Mouse (Mus musculus): ENCODE measurements around the gene Eif4e1b. TPM values are rescaled to one million over a fixed set of nuclear protein-coding genes. Genes with fewer than 3 reads are reported as not detected.
A peak's percentile ranks its signal among the peaks of the same experiment; 100 is the strongest.

Gene Eif4e1b
- polyA plus RNA-seq (2015; fragmentation: Nextera tagmentation; extraction: Ambion mirVana) = not detected in 2 replicates

DNA sequence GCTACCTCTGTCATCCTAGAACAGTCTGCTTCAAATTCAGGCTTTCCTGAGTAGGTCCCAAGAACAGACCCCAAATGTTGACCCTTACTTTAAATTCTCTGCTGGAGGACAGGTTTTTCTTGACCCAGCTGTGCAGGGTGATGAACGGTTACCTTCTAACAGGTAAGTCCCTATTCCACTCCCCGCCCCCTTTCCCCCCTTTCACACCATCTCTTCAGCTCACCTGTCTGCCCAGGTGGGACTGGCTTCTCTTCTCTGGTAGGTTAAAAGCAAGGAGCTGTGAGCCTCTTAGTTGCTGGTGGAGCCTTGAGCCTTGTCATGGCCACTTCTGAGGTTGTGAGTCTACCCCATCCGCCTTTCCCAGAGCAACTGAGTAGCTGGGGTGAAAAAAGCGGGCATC lies at the start of gene Eif4e1b:
Gene Eif4e1b (plus strand): TSS at position 301 of the 400 bp plus-strand sequence.
- no peaks in the 10 kb centered on the region for H3K4me1 ChIP-seq (ENCODE audit: control insufficient read depth, low read depth, low read length)
- H3K9me3 ChIP-seq (replicated peaks; ENCODE audit: control insufficient read depth, low read length) = no peaks in the 10 kb centered on the region
- no peak within 1 kb of the TSS for H3K4me2 ChIP-seq (ENCODE audit: low read depth, low read length)
- WGBS (ENCODE audit: insufficient replicate concordance) = 61% methylated on average over 4 of the region's 4 CpGs
- no peaks in the 10 kb centered on the region for H3K36me3 ChIP-seq (ENCODE audit: control insufficient read depth, insufficient read depth)
- no peaks in the 10 kb centered on the region for H3K27me3 ChIP-seq (ENCODE audit: control insufficient read depth, insufficient read depth, low read depth, low read length)
- no peak within 1 kb of the TSS for H3K9ac ChIP-seq (ENCODE audit: low read depth, low read length)
- no peak within 1 kb of the TSS for H3K27ac ChIP-seq (ENCODE audit: low read length)
- no peak for ATAC-seq (ENCODE audit: low read depth)
- no peak within 1 kb of the TSS for H3K4me3 ChIP-seq (ENCODE audit: low read depth, low read length)

DNA sequence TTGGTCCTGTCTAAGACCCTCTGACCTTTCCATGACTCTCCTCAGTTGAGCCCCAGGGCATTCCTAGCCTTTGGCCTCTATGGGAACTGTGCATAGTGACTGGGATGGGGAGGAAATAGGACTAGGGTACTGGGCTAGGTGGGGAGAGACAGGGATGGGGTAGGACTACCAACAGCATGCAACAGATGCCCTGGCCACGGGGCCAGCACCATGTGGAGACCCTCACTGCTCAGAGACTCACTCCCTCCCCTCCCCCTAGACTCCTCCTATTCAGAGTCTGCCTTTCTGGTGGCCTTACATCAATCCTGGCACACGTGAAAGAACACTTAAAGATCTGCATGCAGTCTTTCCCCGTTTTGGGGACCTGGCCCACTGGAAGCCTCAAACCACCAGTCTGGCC lies 46.9 kb upstream of the Eif4e1b start:
- H3K27ac ChIP-seq (ENCODE audit: low read length) = no peak overlapping the region
- no peak overlapping the region for H3K4me2 ChIP-seq (ENCODE audit: low read depth, low read length)
- no peak overlapping the region for H3K9ac ChIP-seq (ENCODE audit: low read depth, low read length)
- no peaks in the 10 kb centered on the region for H3K36me3 ChIP-seq (ENCODE audit: control insufficient read depth, insufficient read depth)
- no peaks in the 10 kb centered on the region for H3K4me1 ChIP-seq (ENCODE audit: control insufficient read depth, low read depth, low read length)
- H3K27me3 ChIP-seq (ENCODE audit: control insufficient read depth, insufficient read depth, low read depth, low read length) = peaks cover 40% of the 10 kb centered on the region
- H3K9me3 ChIP-seq (replicated peaks; ENCODE audit: control insufficient read depth, low read length) = no peaks in the 10 kb centered on the region
- H3K4me3 ChIP-seq (ENCODE audit: low read depth, low read length) = no peak overlapping the region
- ATAC-seq (ENCODE audit: low read depth) = no peak
- 6% methylated on average over 3 of the region's 3 CpGs for WGBS (ENCODE audit: insufficient replicate concordance)

DNA sequence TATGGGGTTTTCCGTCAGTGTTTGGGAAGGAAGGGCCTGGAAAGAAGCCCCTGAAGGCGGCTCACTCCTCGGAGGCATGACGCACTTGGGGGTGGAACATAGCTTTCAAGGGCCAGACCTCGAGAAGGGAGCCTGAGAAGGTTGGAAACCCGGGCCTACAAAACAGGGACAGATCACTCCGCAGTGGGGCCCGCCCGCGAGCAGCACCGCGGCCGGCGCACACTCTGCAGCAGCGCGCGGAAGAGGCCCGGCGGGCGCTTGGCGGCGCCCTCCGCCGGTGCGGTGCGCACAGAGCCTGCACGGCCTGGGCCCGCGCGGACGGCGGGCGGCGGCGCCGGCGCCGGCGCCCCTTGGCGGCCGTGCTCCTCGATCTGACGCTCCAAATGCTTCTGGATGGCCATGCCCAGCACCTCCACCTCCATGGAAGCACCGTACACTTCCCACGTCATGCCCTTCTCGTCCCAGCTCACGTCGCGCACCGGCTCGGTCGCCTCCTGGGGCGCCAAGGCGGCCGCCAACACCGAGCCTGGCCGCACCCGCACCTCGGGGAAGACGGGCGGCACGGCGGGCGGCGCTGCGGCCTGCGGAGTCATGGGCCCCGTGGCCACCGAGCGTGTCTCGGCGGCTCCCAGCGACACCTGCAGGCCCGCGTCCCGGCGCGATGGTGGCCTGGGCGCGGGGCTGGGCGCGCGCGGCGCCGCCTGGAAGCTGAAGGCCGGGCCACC lies 46.1 kb upstream of the Eif4e1b start:
- Histone ChIP-seq H3K4me1 (ENCODE audit: control insufficient read depth, low read depth, low read length) (no peaks in the 10 kb centered on the region), H3K27me3 (ENCODE audit: control insufficient read depth, insufficient read depth, low read depth, low read length) (peaks cover 40% of the 10 kb centered on the region), H3K36me3 (ENCODE audit: control insufficient read depth, insufficient read depth) (no peaks in the 10 kb centered on the region), H3K4me2 (ENCODE audit: low read depth, low read length) (peak overlapping the region; percentile 44), H3K27ac (ENCODE audit: low read length) (no peak overlapping the region), H3K9me3 (replicated peaks; ENCODE audit: control insufficient read depth, low read length) (no peaks in the 10 kb centered on the region), H3K4me3 (ENCODE audit: low read depth, low read length) (peak overlapping the region; percentile 23), H3K9ac (ENCODE audit: low read depth, low read length) (no peak overlapping the region)
- ATAC-seq (ENCODE audit: low read depth) = peak; percentile 41; the same call in 1 of the 2 replicates
- WGBS (ENCODE audit: insufficient replicate concordance) = 2% methylated on average over 76 of the region's 87 CpGs

DNA sequence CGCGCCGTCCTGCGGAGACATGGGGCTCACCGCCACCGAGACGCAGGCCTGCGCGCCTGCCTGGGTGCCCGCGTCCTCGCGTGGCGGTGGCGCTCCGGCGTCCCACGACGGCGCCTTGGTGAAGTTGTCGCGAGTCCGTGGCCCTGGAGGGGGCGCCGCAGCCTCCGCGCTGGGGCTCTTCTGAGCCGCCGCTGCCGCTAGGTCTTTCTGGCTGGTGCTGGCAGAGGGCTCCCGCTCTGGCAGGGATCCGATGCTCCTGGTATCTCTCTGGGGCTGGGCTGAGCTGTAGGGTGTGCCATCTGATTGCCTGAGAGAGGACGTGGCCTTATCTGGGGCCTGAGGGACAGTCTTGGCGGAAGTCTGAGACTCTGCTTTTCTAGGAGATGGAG lies 45.6 kb upstream of the Eif4e1b start:
- no peak for ATAC-seq (ENCODE audit: low read depth)
- Histone ChIP-seq H3K9ac (ENCODE audit: low read depth, low read length) (no peak overlapping the region), H3K36me3 (ENCODE audit: control insufficient read depth, insufficient read depth) (no peaks in the 10 kb centered on the region), H3K9me3 (replicated peaks; ENCODE audit: control insufficient read depth, low read length) (no peaks in the 10 kb centered on the region), H3K27me3 (ENCODE audit: control insufficient read depth, insufficient read depth, low read depth, low read length) (peaks cover 40% of the 10 kb centered on the region), H3K4me3 (ENCODE audit: low read depth, low read length) (peak overlapping the region; percentile 23), H3K4me1 (ENCODE audit: control insufficient read depth, low read depth, low read length) (no peaks in the 10 kb centered on the region), H3K4me2 (ENCODE audit: low read depth, low read length) (peak overlapping the region; percentile 44; the same call in 1 of the 2 replicates), H3K27ac (ENCODE audit: low read length) (no peak overlapping the region)
- WGBS (ENCODE audit: insufficient replicate concordance) = 5% methylated on average over 34 of the region's 34 CpGs

DNA sequence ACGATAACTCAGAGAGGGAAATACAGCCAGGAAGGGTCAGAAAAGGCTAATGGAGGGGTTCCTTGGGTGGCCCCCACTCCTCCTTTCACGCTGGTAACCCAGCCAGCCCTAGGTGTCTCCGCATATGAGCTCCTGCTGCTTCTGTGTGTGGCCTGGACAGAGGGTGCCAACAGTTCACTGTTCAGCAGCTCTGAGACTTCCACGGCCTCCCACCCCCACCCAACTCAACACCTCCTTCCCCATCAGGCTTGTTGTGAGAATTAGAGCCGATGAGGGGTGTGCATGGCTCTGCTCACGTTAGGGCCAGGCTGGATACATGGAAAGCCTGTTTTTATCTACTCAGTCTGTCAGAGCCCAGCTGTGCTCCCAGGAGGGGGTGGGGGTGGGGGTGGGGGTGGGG lies 37.7 kb upstream of the Eif4e1b start:
- no peaks in the 10 kb centered on the region for H3K36me3 ChIP-seq (ENCODE audit: control insufficient read depth, insufficient read depth)
- no peaks in the 10 kb centered on the region for H3K9me3 ChIP-seq (replicated peaks; ENCODE audit: control insufficient read depth, low read length)
- H3K4me2 ChIP-seq (ENCODE audit: low read depth, low read length) = no peak overlapping the region
- H3K27me3 ChIP-seq (ENCODE audit: control insufficient read depth, insufficient read depth, low read depth, low read length) = peaks cover 40% of the 10 kb centered on the region
- H3K4me3 ChIP-seq (ENCODE audit: low read depth, low read length) = no peak overlapping the region
- ATAC-seq (ENCODE audit: low read depth) = no peak
- H3K9ac ChIP-seq (ENCODE audit: low read depth, low read length) = no peak overlapping the region
- no peak overlapping the region for H3K27ac ChIP-seq (ENCODE audit: low read length)
- 40% methylated on average over 6 of the region's 6 CpGs for WGBS (ENCODE audit: insufficient replicate concordance)
- no peaks in the 10 kb centered on the region; the same call in 1 of the 2 replicates for H3K4me1 ChIP-seq (ENCODE audit: control insufficient read depth, low read depth, low read length)

DNA sequence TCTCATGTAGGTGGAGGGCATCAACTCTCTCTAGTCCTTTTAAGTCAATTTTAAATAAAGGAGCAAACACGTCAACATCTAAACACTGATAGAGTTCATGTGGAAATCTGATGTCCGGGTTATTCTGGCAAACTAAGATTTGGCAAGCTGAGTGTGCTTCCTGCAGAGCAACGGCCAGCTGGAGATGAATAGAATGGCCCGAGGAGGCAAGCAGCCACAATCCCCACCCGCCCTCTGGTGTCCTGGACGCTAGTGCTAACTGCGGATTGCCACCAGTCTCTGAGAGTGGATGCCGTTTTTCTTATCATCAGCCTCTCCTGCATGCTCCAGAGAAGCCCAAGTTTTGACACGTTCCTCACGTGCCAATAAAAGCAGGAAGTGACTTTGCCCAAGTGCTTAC lies 36.9 kb upstream of the Eif4e1b start:
- ATAC-seq (ENCODE audit: low read depth) = no peak
- WGBS (ENCODE audit: insufficient replicate concordance) = 36% methylated on average over 10 of the region's 10 CpGs

DNA sequence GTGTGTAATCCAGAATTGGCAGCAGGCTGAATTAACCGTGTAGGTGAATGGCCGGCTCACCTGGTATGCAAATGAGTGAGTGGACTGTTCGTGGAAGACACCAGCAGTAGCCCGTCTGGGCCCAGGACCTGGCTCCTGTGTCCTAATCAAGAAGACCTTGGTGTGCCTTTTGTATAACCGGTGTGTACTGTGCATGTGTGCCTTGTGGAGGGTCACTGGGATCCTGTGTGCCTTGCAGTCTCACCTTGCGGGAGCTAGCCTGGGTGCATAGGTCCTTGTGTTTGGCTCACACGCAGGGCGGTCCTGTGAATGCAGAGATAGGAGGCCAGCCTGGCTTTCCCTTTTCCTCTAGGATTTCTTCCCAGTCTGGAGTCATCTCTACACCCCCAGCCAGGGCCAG lies 35.6 kb upstream of the Eif4e1b start:
- Histone ChIP-seq H3K27ac (ENCODE audit: low read length) (no peak overlapping the region), H3K9ac (ENCODE audit: low read depth, low read length) (no peak overlapping the region), H3K36me3 (ENCODE audit: control insufficient read depth, insufficient read depth) (no peaks in the 10 kb centered on the region), H3K27me3 (ENCODE audit: control insufficient read depth, insufficient read depth, low read depth, low read length) (peaks cover 44% of the 10 kb centered on the region), H3K4me3 (ENCODE audit: low read depth, low read length) (no peak overlapping the region), H3K4me1 (ENCODE audit: control insufficient read depth, low read depth, low read length) (no peaks in the 10 kb centered on the region; the same call in 1 of the 2 replicates), H3K9me3 (replicated peaks; ENCODE audit: control insufficient read depth, low read length) (no peaks in the 10 kb centered on the region), H3K4me2 (ENCODE audit: low read depth, low read length) (no peak overlapping the region)
- WGBS (ENCODE audit: insufficient replicate concordance) = 66% methylated on average over 8 of the region's 8 CpGs
- no peak for ATAC-seq (ENCODE audit: low read depth)

More for the DNA sequence above, 36.9 kb upstream of the Eif4e1b start:
- H3K4me3 ChIP-seq (ENCODE audit: low read depth, low read length) = no peak overlapping the region
- no peaks in the 10 kb centered on the region for H3K36me3 ChIP-seq (ENCODE audit: control insufficient read depth, insufficient read depth)
- H3K27ac ChIP-seq (ENCODE audit: low read length) = no peak overlapping the region
- H3K9ac ChIP-seq (ENCODE audit: low read depth, low read length) = no peak overlapping the region
- H3K4me2 ChIP-seq (ENCODE audit: low read depth, low read length) = no peak overlapping the region
- no peaks in the 10 kb centered on the region for H3K9me3 ChIP-seq (replicated peaks; ENCODE audit: control insufficient read depth, low read length)
- H3K27me3 ChIP-seq (ENCODE audit: control insufficient read depth, insufficient read depth, low read depth, low read length) = peaks cover 44% of the 10 kb centered on the region
- no peaks in the 10 kb centered on the region; the same call in 1 of the 2 replicates for H3K4me1 ChIP-seq (ENCODE audit: control insufficient read depth, low read depth, low read length)

DNA sequence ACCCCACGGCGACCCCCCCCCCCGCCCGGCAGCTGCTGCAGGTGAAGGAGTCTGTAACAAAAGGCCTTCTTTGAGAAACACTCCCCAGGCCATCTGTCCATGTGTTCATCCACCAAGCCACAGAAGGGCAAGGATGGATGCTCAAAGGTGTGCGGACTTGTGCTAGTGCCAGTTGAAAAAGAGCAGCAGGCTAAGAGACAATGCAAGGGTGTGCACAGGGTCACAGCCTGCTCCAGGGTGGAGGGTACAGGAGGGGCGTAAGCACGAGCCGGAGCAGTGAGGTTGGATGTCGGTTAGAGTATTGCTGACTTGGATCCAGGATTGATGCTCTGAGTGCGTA lies 35.1 kb upstream of the Eif4e1b start:
- Histone ChIP-seq H3K4me2 (ENCODE audit: low read depth, low read length) (no peak overlapping the region), H3K9me3 (replicated peaks; ENCODE audit: control insufficient read depth, low read length) (no peaks in the 10 kb centered on the region), H3K27me3 (ENCODE audit: control insufficient read depth, insufficient read depth, low read depth, low read length) (peaks cover 44% of the 10 kb centered on the region), H3K4me1 (ENCODE audit: control insufficient read depth, low read depth, low read length) (no peaks in the 10 kb centered on the region; the same call in 1 of the 2 replicates), H3K27ac (ENCODE audit: low read length) (no peak overlapping the region), H3K4me3 (ENCODE audit: low read depth, low read length) (no peak overlapping the region), H3K36me3 (ENCODE audit: control insufficient read depth, insufficient read depth) (no peaks in the 10 kb centered on the region), H3K9ac (ENCODE audit: low read depth, low read length) (no peak overlapping the region)
- no peak for ATAC-seq (ENCODE audit: low read depth)
- WGBS (ENCODE audit: insufficient replicate concordance) = 51% methylated on average over 10 of the region's 10 CpGs

DNA sequence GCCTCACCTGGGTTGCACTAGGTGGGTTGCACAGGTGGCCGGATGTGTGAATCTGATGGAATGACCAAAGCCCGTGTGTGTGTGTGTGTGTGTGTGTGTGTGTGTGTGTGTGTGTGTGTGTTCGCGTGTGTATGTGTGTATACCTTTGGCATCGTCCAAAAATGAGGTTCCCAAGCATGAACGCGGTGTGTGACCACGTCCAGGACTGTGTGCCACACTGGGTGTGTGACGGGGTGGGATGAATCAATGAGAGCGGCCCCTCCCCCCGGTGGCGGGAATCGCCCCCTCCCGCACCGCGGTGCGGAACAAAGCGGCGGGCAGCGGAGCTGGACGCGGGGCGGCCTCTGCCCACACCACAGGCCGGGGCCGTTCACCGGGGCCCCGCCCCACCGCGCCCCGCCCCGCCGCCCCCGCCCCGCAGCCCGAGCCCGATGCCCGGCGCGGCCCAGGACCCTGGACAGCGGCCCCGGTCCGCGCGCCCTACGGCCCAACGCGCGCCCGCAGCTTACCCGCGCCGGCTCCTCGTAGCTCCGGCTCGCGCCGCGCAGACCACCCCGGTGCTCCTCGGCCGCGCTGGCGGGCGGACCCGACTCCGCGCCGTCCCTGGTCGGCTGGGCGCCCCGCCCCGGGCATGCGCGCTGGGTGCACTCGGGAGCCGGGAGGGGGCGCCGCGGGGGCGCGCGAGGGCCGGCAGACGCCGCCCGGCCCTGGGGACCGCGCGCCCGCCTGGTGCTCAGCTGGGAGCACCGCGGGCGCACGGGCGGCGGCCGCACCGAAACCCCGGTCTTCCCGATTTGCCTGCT lies 34.5 kb upstream of the Eif4e1b start:
- Histone ChIP-seq H3K9me3 (replicated peaks; ENCODE audit: control insufficient read depth, low read length) (no peaks in the 10 kb centered on the region), H3K27ac (ENCODE audit: low read length) (no peak overlapping the region), H3K4me2 (ENCODE audit: low read depth, low read length) (peak overlapping the region; percentile 71), H3K4me3 (ENCODE audit: low read depth, low read length) (peak overlapping the region; percentile 49), H3K4me1 (ENCODE audit: control insufficient read depth, low read depth, low read length) (no peaks in the 10 kb centered on the region; the same call in 1 of the 2 replicates), H3K36me3 (ENCODE audit: control insufficient read depth, insufficient read depth) (no peaks in the 10 kb centered on the region), H3K9ac (ENCODE audit: low read depth, low read length) (no peak overlapping the region), H3K27me3 (ENCODE audit: control insufficient read depth, insufficient read depth, low read depth, low read length) (peaks cover 47% of the 10 kb centered on the region)
- peak; percentile 48 for ATAC-seq (ENCODE audit: low read depth)
- WGBS (ENCODE audit: insufficient replicate concordance) = 5% methylated on average over 34 of the region's 100 CpGs
